Mouse (Mus musculus) cerebellum, postnatal 14 days (tissue): Measurements from ENCODE around the gene Naga.

Source experiments
- DNase-seq, 2 experiments: peaks; one replicate each; pipeline ENCODE4 v3.0.0; 2021; ENCODE audit warnings: mixed read lengths in 2 of 2

The Naga gene

GRCm38 (mm10) chr15:82337875-82338274 is 850 bp downstream of the Naga start:
- DNase-seq = no peak

- DNase-seq = no peak
These were observed 2.1 kb downstream of the Naga start for GRCm38 (mm10) chr15:82336629-82337028.

DNA sequence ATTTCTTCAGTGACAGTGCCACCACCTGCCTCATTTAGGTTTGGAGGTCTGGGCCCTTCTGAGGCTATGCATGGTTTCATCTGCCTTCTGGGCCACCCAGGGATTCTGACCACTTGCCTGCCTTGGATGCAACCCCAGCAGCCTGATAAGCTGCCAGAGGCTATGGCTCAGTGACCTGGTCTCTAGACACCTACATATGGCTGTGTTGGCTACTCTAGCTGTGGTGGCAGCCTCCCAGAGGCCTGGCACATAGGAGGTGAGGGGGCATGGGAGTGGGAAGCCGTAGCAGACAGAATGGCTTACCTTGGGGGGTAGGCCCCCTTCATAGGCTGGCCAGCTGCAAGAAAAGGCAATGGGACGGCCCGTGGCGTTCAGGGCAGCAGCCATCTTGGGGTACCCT is 3.5 kb downstream of the Naga start:
- no peak for DNase-seq

DNA sequence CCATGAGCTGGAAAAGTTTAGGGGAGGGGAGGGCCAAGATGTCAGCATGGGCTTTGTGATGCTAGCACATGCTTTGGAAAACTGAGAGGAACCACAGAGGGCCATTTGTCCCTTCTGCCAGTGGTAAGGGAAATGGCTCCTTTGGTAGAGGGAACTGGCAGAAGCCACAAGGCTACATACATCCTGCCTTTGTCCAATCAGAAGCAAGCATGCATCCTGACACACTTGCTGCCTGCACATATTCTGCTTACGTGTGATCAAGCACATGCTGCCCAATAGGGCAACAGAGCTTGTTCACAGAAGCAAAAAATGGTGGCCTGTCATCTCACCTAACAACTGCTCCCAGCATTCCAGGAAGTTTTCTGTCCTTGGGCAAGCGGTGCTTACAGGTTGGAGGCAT is 13.3 kb downstream of the Naga start:
- DNase-seq = no peak

GRCm38 (mm10) chr15:82322195-82322594 is 16.5 kb downstream of the Naga start:
- no peak for DNase-seq

DNA sequence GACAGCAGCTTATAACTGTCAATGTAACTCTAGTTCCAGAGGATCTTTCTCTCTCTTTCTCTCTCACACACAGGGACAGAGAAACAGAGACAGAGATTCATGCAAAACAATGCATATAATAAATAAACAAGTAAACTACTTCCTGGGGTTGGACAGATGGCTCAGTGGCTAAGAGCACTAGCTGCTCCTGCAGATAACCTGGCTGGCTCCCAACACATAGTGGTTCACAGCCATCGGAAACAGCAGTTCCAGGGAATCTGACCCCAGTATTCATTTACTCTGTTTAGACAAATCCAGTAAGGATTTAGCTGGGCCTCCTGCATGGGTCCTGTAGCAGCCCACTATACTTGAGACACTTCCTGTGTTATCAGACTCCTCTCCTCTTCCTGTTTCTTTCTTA is 19.1 kb downstream of the Naga start:
- peak in 1 of 2 experiments; percentile 56 for DNase-seq

- DNase-seq = no peak
These were observed 20.9 kb downstream of the Naga start for GRCm38 (mm10) chr15:82317839-82318238.

- DNase-seq = no peak
These were observed 30.3 kb downstream of the Naga start for GRCm38 (mm10) chr15:82308416-82308815.

- no peak for DNase-seq
These were observed 31.6 kb downstream of the Naga start for GRCm38 (mm10) chr15:82307107-82307506.

GRCm38 (mm10) chr15:82298764-82299561 is 39.8 kb downstream of the Naga start, which contains the start of gene Wbp2nl:
TSS of gene Wbp2nl (plus strand) at chr15:82298954.
- peak; percentile 30 to 34 for DNase-seq

- DNase-seq = peak; percentile 60 to 64
These were observed 44.7 kb downstream of the Naga start for GRCm38 (mm10) chr15:82294059-82294458.

DNA sequence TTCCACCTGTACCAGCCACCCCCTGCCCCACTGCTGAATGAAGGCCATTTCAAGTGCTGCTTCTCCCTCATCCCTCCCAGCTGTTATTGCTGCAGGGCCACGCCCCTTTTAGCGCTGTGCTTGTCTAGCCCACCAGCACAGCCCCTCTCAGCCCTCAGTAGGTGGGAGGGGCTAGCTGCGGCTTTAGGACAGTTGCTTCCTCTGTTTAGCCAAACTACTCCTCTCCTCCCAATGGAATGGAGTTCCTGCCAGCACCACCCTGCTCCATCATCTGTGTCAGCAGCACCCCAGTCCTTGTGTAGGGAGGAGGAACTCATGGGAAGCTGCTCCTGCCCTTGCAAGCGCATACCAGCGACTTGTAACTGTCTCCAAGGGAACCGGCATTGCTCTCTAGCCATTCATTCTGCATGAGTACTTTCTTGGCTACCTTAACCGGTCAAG is 45.4 kb downstream of the Naga start:
- DNase-seq = peak; percentile 40 to 41

- no peak for DNase-seq
These were observed 45.9 kb downstream of the Naga start for GRCm38 (mm10) chr15:82292851-82293250.

GRCm38 (mm10) chr15:82290252-82290651 is 48.5 kb downstream of the Naga start:
- no peak for DNase-seq

GRCm38 (mm10) chr15:82286157-82286556 is 52.6 kb downstream of the Naga start:
- no peak for DNase-seq

GRCm38 (mm10) chr15:82280638-82281037 is 58.1 kb downstream of the Naga start:
- no peak for DNase-seq
